Mouse (Mus musculus): ENCODE data around the gene Gm17728. TPM values are rescaled to one million over a fixed set of nuclear protein-coding genes. Genes with fewer than 3 reads are reported as not detected.
"Not testable (repeated sequence)": the region's sequence is repeated elsewhere in the genome, so short reads cannot be mapped to it uniquely, and the experiment has no call there.

Gm17728 gene
- total RNA-seq (2015): not detected in 2 replicates
- total RNA-seq (2017): 0.68 TPM in 1 of 2 replicates, not detected in the other

DNA sequence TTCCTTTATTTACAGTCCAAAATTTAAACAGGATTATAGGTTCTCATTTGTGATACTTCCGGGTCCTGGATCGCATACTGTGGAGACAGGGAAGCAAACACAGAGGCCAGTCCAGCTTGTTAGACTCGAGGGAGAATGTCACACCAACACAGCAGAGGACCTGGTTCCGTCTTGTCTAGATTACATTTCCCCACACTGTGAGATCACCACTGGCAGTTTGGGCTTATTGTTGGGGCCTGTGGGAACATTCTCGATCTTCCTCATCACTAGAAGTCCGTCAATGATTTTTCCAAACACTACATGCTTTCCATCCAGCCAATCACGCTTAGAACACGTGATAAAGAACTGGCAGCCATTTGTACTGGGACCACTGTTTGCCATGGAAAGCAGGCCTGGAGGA is at the start of gene Gm17728:
Gm17728 (plus strand) TSS at position 301 of the 400 bp plus-strand sequence.
- ATAC-seq (replicated peaks; ENCODE audit: poor library complexity): not testable (repeated sequence)

DNA sequence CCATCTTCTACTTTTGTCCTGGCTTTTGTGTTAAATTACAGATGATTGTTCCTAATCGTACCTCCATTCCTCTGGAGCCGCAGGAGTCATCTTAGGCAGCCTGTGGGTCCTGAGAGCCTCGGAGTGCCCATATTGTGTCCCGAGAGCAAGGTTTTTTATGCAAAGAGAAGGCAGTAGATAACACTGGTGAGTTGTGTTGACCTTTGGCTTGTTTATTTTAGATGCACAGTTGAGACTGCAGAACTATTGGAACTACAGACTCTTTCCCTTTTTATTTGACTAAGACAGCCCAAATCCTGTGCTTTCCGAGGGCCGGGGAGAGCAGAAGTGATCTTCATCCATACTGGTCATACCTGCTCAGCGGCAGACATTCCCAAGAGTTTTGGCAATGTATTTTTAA is 24.4 kb upstream of the Gm17728 start:
- ATAC-seq (replicated peaks; ENCODE audit: poor library complexity): no peak

DNA sequence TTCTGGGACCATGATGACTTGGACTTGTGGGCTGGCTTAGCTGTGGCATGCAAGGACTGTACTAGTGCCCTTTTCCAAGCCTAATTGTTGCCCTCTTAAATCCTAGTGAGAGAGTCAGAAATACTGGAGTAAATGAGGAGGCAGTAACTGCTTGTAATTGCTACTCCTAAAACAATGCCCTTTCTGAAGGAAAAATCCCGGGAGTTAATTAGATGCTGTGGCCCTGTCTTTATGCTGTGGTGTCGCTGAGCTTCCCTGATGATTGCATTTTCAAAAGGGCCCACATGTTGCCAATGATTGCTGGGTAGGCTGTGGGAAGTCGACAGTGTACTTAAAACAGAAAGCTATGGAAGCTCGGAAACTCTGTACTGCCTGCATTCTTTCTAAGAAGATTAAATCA is 23.3 kb upstream of the Gm17728 start:
- ATAC-seq (replicated peaks; ENCODE audit: poor library complexity): no peak

DNA sequence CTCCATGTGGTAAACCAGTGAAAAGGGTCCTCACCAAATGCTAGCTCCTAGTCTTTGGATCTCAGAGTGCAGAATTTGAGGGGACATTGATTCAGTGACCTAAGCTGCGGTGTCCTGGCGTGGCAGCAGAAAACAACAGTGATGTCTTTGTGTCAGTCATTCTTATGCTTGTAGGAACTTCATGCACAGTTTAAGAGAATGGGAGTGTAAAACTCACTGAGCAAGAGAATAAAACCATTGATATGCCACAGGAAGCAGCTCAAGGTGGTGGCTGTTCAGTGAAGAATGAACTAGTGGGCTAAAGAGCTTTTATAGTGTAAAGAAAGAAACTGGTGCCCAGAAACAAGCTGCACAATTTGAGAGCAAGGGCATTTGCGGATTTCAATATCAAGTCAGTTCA is 17.9 kb upstream of the Gm17728 start:
- no peak for ATAC-seq (replicated peaks; ENCODE audit: poor library complexity)

DNA sequence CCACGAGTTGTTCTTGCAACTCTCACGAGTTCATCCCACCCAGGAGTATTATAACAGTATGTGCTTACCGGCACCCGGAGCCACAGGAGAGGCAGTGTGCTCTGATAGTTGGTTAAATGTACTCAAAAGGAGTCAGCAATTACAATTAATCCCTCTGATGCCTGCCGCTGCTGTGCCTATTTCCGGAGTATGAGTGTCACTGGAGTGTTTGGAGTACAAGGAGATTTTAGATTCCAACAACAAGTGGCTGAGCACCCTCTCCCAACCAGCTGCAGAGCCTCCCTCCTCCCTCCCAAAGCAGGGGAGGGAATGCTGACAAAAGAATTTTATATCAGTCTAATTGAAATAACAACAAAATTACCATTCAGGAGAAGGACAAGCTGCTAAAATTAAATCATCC is 14.2 kb upstream of the Gm17728 start:
- ATAC-seq (replicated peaks; ENCODE audit: poor library complexity): no peak

DNA sequence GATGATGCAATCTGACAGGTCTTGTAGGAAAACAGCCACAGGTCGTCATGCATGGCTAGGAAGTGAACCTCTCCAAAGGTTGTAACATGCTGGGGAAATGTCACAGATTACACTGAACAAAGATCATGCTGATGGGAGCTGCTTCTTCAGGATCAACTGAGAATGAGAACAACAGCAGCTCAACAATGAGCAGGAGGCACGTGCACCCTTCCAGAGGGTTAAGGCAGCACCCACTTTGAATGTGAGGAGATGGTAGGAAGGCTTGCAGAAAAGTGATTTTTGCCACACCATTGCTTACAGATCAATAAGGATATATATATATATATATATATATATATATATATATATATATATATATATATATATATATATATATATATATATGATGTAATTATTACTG is 2.8 kb upstream of the Gm17728 start:
- ATAC-seq (replicated peaks; ENCODE audit: poor library complexity): no peak

DNA sequence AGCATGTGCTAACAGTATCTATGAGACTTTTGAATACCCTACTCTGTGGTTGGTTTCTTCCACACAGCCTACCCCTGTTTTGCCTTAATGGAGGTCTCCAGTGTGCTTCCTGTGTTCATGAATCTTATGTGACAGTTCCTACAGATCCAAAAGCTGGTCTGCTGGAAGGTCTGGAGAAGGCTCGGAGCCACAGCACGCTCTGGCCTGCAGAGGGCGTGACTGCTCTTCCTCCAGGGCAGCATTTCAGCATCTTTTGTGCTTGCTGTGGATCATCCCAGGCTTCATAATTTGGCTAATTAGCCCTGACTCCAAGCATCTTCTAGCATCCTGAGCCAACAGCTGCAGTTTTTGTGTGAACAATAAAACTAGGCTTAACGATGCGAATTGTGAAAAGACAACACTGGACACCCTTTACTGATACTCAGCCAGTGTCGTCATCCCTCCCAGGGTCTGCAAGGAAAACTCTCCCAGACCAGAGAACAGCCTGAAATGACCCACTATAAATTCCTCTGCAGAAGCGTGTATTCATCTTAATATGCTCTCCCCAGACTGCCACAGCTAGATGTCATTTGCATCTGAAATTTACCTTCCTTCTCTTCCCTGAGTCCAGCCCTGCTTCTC is 6.6 kb downstream of the Gm17728 start:
- no peak for ATAC-seq (replicated peaks; ENCODE audit: poor library complexity)

DNA sequence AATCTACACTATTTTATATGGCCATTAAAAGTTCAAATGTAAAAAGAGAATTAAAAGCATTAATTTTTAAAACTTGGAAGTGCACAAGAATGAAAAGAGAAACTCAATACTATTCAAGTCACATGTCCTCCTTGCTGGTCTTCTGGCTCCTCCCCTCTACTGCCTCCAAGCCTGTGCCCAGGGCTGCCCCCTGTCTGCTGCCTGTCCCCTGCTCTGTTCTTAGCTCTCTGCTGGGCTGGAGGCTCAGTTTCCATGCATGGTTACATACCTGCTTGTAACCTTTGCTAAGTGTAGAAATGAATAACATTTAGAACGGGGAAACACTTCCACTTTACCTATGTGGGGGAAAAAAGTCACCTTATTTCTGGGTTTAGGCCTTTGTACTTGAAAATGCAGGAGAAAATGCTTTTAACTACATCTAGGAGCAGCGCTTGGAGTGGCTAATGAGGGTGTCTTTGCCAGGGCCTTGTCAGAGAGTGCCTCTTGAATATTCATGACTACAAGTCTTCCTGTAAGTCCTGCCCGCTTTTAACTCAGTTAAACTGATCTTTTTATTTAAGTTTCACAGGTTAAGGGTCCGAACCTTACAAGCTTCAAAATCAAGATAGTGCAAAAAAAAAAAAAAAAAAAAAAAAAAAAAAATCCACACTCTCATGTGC is 18.3 kb downstream of the Gm17728 start:
- no peak for ATAC-seq (replicated peaks; ENCODE audit: poor library complexity)

DNA sequence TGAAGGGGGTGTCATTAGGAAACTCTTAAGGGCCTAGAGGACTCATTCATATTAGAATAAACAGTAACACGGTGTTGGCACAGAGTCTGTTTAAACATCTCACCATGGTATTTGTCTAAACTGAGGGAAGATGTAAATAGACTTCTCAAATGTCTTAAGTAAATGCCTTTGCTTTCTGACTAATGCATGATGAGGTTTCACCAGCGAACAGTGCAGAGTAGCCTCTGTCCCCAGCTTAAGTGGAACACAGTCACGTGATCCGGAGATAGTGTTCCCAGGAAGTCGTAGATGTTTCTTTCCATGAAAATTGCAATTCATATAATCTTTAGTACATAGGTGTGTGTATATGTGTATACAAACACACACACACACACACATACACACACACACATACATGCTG is 34.5 kb downstream of the Gm17728 start:
- ATAC-seq (replicated peaks; ENCODE audit: poor library complexity): no peak

DNA sequence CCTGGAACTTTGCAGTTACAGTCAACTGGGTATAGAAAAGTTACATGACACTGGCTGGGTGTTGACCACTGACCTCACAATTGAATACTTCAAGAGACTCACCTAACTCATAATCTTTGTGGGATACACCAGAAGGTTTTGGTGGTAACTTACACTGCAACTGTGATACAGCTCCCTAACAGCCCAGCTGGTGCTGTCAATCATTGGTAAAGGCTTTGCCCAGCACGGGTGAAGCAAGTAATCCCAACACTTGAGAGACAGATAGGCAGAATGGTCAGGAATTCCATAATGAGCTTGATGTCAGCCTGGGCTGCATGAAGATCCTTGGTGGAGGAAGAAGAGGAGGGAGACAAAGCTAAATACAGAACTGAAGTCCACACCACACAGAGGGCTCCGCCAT is 39.0 kb downstream of the Gm17728 start:
- no peak for ATAC-seq (replicated peaks; ENCODE audit: poor library complexity)

Other genes starting within 250 kb of the Gm17728 start
- not detected in 2 replicates for gene Pabpc6, start 247.7 kb downstream of the Gm17728 start, total RNA-seq (2015)
- gene Pabpc6, start 247.7 kb downstream of the Gm17728 start, total RNA-seq (2017): not detected in 2 replicates

Data from megakaryocyte progenitor cell, adult 5-6 weeks (primary cell).